Mouse (Mus musculus) retina, postnatal 1 day (tissue): ENCODE data around the gene Ptgis.
"Not testable (repeated sequence)": the region's sequence is repeated elsewhere in the genome, so short reads cannot be mapped to it uniquely, and the experiment has no call there.

Source experiments
- DNase-seq: peaks from one replicate; pipeline ENCODE4 v3.0.0-alpha.2; 2012

Ptgis gene

GRCm38 (mm10) chr2:167232132-167233008, 8.0 kb downstream of the Ptgis start:
- no peak for DNase-seq

- peak; percentile 38 for DNase-seq
Observed at GRCm38 (mm10) chr2:167230554-167230953, 9.8 kb downstream of the Ptgis start.

GRCm38 (mm10) chr2:167224937-167225336, 15.5 kb downstream of the Ptgis start:
- no peak for DNase-seq

GRCm38 (mm10) chr2:167224194-167224593, 16.2 kb downstream of the Ptgis start:
- DNase-seq: no peak

GRCm38 (mm10) chr2:167222152-167222551, 18.3 kb downstream of the Ptgis start:
- DNase-seq: peak; percentile 79

- DNase-seq: no peak
Observed at GRCm38 (mm10) chr2:167221159-167221845, 19.1 kb downstream of the Ptgis start.

- DNase-seq: no peak
Observed at GRCm38 (mm10) chr2:167220736-167221135, 19.7 kb downstream of the Ptgis start.

- DNase-seq: peak; percentile 88
Observed at GRCm38 (mm10) chr2:167219154-167219775, 21.1 kb downstream of the Ptgis start.

- no peak for DNase-seq
Observed at GRCm38 (mm10) chr2:167213666-167214065, 26.7 kb downstream of the Ptgis start.

GRCm38 (mm10) chr2:167213076-167213475, 27.3 kb downstream of the Ptgis start:
- no peak for DNase-seq

GRCm38 (mm10) chr2:167212551-167212950, 27.9 kb downstream of the Ptgis start:
- no peak for DNase-seq

GRCm38 (mm10) chr2:167212089-167212488, 28.3 kb downstream of the Ptgis start:
- DNase-seq: no peak

- no peak for DNase-seq
Observed at GRCm38 (mm10) chr2:167209900-167210299, 30.5 kb downstream of the Ptgis start.

- DNase-seq: no peak
Observed at GRCm38 (mm10) chr2:167208984-167209383, 31.4 kb downstream of the Ptgis start.

GRCm38 (mm10) chr2:167205918-167206629, 34.3 kb downstream of the Ptgis start:
- no peak for DNase-seq

- DNase-seq: not testable (repeated sequence)
Observed at GRCm38 (mm10) chr2:167204686-167205085, 35.7 kb downstream of the Ptgis start.

- peak; percentile 30 for DNase-seq
Observed at GRCm38 (mm10) chr2:167203505-167204166, 36.8 kb downstream of the Ptgis start.

GRCm38 (mm10) chr2:167201463-167202291, 38.7 kb downstream of the Ptgis start:
- peak; percentile 84 for DNase-seq

GRCm38 (mm10) chr2:167198660-167199427, 41.6 kb downstream of the Ptgis start:
- DNase-seq: peak; percentile 51

- no peak for DNase-seq
Observed at GRCm38 (mm10) chr2:167193361-167193760, 47.0 kb downstream of the Ptgis start.

GRCm38 (mm10) chr2:167190076-167190399, 50.4 kb downstream of the Ptgis start, which contains the start of gene Kcnb1:
Gene Kcnb1, minus strand, starts transcription at chr2:167190155.
- DNase-seq: peak; percentile 82
